Mouse (Mus musculus) limb, embryonic 11.5 days (tissue): Measurements from ENCODE around the gene Rftn2. TPM values are rescaled to one million over a fixed set of nuclear protein-coding genes. Genes with fewer than 3 reads are reported as not detected.
A peak's percentile ranks its signal among the peaks of the same experiment; 100 is the strongest.

ENCODE experiments used
- ATAC-seq: fragments of 200-750 bp; cut with Nextera tagmentation; 2 replicates; pipeline ENCODE4 v1.8.0; 2017; ENCODE audit warnings: low read depth; ENCODE audit not compliant: insufficient number of reproducible peaks, low FRiP score, low TSS enrichment
- DNase-seq: peaks from one replicate; pipeline ENCODE4 v3.0.0-alpha.2; 2015; ENCODE audit warnings: low spot score
- H3K27ac ChIP-seq: fragments of 300-500 bp; sonication (generic); replicated peaks from 2 replicates; pipeline ENCODE4 v1.5.1; 2014; ENCODE audit warnings: low read depth, mild to moderate bottlenecking, low read length
- H3K27me3 ChIP-seq: fragments of 300-500 bp; sonication (generic); 2 replicates; pipeline ENCODE4 v1.6.1; 2014; ENCODE audit warnings: mild to moderate bottlenecking, low read length, mixed read lengths; ENCODE audit not compliant: control insufficient read depth, insufficient read depth
- H3K36me3 ChIP-seq: fragments of 300-500 bp; sonication (generic); 2 replicates; pipeline ENCODE4 v1.6.1; 2014; ENCODE audit warnings: mild to moderate bottlenecking, low read length, moderate library complexity, mixed read lengths; ENCODE audit not compliant: control insufficient read depth, insufficient read depth
- H3K4me1 ChIP-seq: fragments of 300-500 bp; sonication (generic); 2 replicates; pipeline ENCODE4 v1.6.1; 2014; ENCODE audit warnings: low read length, mixed read lengths; ENCODE audit not compliant: control insufficient read depth, insufficient read depth
- H3K4me2 ChIP-seq: fragments of 300-500 bp; sonication (generic); 2 replicates; pipeline ENCODE4 v1.6.1; 2014; ENCODE audit warnings: low read depth, mild to moderate bottlenecking, moderate library complexity; ENCODE audit not compliant: severe bottlenecking
- H3K4me3 ChIP-seq: fragments of 300-500 bp; sonication (generic); 2 replicates; pipeline ENCODE4 v1.5.1; 2014; ENCODE audit warnings: low read depth, low read length
- H3K9ac ChIP-seq: fragments of 300-500 bp; sonication (generic); 2 replicates; pipeline ENCODE4 v1.6.1; 2014; ENCODE audit warnings: mild to moderate bottlenecking, low read length
- H3K9me3 ChIP-seq: fragments of 300-500 bp; sonication (generic); 2 replicates; pipeline ENCODE4 v1.6.1; 2016; ENCODE audit warnings: low read length; ENCODE audit not compliant: control insufficient read depth
- whole genome bisulfite sequencing: fragments of 180-500 bp; shearing (Covaris S2); extraction: QIAGEN DNeasy Blood & Tissue Kit; methylation state at CpG from one replicate; pipeline ENCODE4 v1.1.7; 2014; 5-methylcytosine and 5-hydroxymethylcytosine counted together
- polyA plus RNA-seq: library from polyadenylated mRNA; unstranded; fragments of >200 nt; fragmentation: Nextera tagmentation; extraction: Ambion mirVana; gene quantifications from 2 replicates; pipeline ENCODE4 v1.2.1, GENCODE M21; 2014

Gene Rftn2
- polyA plus RNA-seq, 1 experiment from 2014 or later = 30.0 TPM

DNA sequence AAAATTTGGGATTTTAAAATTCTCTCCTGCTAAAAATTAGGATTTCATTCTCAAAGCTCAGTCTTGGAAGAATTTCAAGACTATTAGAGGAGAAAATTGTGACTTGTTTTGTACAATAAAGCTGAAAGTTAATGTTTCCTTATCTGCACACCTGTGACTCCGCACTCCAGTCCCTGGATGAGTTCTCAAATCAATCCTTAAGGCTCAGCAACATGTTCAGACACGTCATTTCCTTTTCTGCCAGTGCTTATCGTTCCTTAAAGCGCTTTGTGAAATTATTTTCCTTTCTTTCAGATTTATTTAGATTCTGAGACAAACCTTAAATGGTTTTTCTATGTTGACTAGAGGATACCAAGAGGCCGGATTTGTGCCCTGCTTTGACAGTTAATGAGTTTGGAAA, 9.9 kb upstream of the Rftn2 start:
- H3K27me3 ChIP-seq = no peaks in the 10 kb centered on the region
- no peaks in the 10 kb centered on the region for H3K9me3 ChIP-seq
- peak overlapping the region; percentile 13; the same call in 1 of the 2 replicates for H3K9ac ChIP-seq
- peak overlapping the region; percentile 84 for H3K4me3 ChIP-seq
- DNase-seq (no peak), ATAC-seq (no peak)
- no peak overlapping the region for H3K27ac ChIP-seq
- 42% methylated on average over 5 of the region's 5 CpGs for WGBS
- peak overlapping the region; percentile 79 for H3K4me2 ChIP-seq
- H3K36me3 ChIP-seq = no peaks in the 10 kb centered on the region
- H3K4me1 ChIP-seq = peaks cover 12% of the 10 kb centered on the region

DNA sequence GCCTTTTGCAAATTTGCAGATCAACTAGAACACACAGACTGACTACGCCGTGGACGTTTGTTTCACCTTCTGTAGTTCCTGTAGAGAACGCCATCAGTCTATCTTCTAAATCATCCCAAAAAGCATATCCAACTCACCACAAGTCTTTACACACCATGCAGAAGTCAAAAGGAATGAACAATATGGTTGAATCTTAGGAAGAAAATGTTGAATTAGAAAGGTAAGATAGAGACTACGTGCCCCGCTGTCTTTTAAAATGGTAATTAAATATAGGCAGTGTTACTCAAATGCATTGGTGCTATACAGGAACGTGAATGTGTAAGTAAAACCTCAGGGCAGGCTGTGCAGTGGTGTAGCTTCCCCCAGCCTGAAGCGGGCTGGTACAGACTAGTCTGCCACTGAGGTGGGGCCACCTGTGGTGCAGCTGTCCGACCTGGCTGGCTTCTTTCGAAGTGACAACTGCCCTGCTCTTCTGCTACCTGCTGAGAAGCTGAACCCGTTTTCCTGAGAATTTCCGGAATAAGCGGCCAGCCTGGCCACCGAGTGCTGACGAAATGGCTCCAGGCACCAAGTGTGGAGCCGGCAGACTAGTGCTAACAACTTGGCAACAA, 8.4 kb upstream of the Rftn2 start:
- Histone ChIP-seq H3K36me3 (no peaks in the 10 kb centered on the region), H3K27me3 (no peaks in the 10 kb centered on the region), H3K9ac (no peak overlapping the region), H3K27ac (no peak overlapping the region), H3K9me3 (no peaks in the 10 kb centered on the region), H3K4me1 (peaks cover 12% of the 10 kb centered on the region), H3K4me3 (no peak overlapping the region), H3K4me2 (no peak overlapping the region)
- ATAC-seq = no peak
- WGBS = 51% methylated on average over 16 of the region's 16 CpGs
- no peak for DNase-seq

DNA sequence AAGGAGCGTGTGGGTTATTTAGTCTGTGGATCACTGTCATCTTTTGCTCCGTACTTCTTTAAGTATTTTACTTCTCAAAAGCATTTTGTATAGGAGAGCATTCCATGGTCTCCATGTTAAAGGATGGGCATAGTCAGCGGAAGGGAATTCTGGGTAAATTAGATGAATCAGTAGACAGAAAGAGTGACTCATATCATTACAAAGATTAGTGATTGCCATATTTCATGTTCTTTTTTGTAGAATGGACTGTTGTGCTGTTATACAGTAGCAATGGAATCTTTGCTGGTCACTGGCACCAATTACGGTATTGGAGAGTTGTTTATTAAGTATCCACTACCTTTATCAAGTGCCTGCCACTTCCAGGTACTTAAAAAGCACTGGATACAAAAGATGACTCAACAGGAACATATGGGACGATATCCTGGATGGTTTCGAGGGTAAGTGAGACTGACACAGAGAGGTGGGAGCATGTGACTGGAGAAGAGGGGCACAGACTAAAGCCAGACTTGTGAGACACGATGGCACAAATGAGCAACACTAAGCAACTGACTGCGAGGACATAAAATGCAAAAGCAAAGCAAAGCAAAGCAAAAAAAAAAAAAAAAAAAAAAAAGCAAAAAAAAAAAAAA, 1.8 kb upstream of the Rftn2 start:
- no peak for DNase-seq
- no peaks in the 10 kb centered on the region for H3K36me3 ChIP-seq
- H3K4me2 ChIP-seq = no peak overlapping the region
- H3K4me3 ChIP-seq = no peak overlapping the region
- no peak overlapping the region for H3K9ac ChIP-seq
- ATAC-seq = no peak
- 0 out of 2 replicates have a peak, but pooled peaks cover 3% of the 10 kb centered on the region for H3K4me1 ChIP-seq
- no peaks in the 10 kb centered on the region for H3K27me3 ChIP-seq
- H3K9me3 ChIP-seq = no peaks in the 10 kb centered on the region
- WGBS = 85% methylated on average over 8 of the region's 8 CpGs
- H3K27ac ChIP-seq = no peak overlapping the region

DNA sequence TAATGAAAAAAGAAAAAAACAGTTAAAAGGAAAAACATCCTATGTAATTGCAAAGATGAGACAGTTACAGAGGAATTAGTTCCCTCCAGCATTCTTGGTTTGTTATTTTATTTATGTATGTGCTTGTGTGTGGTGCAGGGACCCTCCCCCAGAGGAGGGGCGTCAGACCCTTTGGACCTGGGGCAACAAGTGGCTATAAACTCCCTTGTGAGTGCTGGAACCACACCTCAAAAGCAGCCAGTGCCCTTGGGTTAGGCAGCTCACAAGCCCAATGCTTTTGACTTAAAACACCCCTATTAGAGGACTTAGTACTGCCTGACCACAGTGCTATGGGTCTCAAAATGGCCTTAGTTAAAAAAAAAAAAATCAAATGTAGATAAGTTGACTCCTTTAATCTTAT, 794 bp upstream of the Rftn2 start:
- no peak for DNase-seq

DNA sequence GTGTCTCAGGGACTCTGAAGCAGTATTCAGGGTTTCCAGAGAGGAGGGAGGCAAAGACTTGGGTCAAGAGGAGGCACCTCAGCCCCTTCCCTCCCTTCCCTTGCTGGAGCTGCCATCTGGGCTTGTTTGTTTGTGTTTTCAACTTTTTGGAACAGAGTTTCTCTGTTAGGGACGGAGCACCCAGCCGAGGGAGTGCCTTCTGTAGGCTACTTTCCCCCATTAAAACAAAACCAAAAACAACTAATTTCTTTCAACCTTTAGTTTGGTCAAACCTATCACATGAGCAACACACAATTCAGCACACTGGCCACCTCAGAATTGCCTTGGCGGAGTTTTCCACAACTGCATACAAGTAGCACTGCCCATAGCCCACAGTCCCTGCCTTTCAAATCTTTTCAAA, 1.2 kb downstream of the Rftn2 start:
- WGBS = 25% methylated on average over 3 of the region's 3 CpGs
- Histone ChIP-seq H3K27ac (peak overlapping the region; percentile 80), H3K36me3 (no peaks in the 10 kb centered on the region), H3K4me2 (peak overlapping the region; percentile 53), H3K9me3 (no peaks in the 10 kb centered on the region), H3K4me1 (0 out of 2 replicates have a peak, but pooled peaks cover 5% of the 10 kb centered on the region), H3K4me3 (peak overlapping the region; percentile 54), H3K9ac (peak overlapping the region; percentile 58), H3K27me3 (no peaks in the 10 kb centered on the region)
- ATAC-seq (no peak), DNase-seq (peak; percentile 48)

More for the DNA sequence above, 794 bp upstream of the Rftn2 start:
- no peak overlapping the region for H3K4me3 ChIP-seq
- no peak for ATAC-seq
- H3K9me3 ChIP-seq = no peaks in the 10 kb centered on the region
- WGBS = 17% methylated on average over 1 of the region's 1 CpGs
- no peaks in the 10 kb centered on the region for H3K27me3 ChIP-seq
- H3K27ac ChIP-seq = no peak overlapping the region
- no peak overlapping the region for H3K9ac ChIP-seq
- H3K4me1 ChIP-seq = 0 out of 2 replicates have a peak, but pooled peaks cover 5% of the 10 kb centered on the region
- no peaks in the 10 kb centered on the region for H3K36me3 ChIP-seq
- no peak overlapping the region for H3K4me2 ChIP-seq

DNA sequence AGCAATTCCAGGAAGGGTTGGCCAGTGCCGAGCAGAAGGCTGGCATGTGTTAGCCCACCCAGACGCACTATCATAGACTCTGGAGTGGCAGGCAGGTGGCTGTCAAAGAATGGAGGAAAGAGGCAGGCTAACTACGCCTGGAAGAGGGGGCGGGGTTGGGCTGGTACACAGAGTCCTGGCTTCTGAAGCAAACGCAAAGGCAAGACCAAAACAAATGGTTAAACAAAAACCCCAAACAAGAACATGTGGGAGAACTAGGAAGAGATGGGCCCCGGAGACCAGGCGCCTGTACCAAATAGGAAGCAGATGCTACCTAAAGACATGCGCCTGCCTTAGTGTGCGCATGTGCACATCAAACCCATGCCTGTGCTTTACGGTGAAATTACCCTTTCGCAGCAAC, 2.5 kb downstream of the Rftn2 start:
- no peaks in the 10 kb centered on the region for H3K9me3 ChIP-seq
- H3K27ac ChIP-seq = peak overlapping the region; percentile 50
- H3K4me2 ChIP-seq = peak overlapping the region; percentile 53
- peak overlapping the region; percentile 54 for H3K4me3 ChIP-seq
- no peaks in the 10 kb centered on the region for H3K27me3 ChIP-seq
- peak; percentile 62 for DNase-seq
- ATAC-seq = peak; percentile 27
- 22% methylated on average over 11 of the region's 11 CpGs for WGBS
- H3K36me3 ChIP-seq = no peaks in the 10 kb centered on the region
- 0 out of 2 replicates have a peak, but pooled peaks cover 5% of the 10 kb centered on the region for H3K4me1 ChIP-seq
- 0 out of 2 replicates have a peak overlapping the region, but pooled peaks have one; percentile 34 for H3K9ac ChIP-seq

DNA sequence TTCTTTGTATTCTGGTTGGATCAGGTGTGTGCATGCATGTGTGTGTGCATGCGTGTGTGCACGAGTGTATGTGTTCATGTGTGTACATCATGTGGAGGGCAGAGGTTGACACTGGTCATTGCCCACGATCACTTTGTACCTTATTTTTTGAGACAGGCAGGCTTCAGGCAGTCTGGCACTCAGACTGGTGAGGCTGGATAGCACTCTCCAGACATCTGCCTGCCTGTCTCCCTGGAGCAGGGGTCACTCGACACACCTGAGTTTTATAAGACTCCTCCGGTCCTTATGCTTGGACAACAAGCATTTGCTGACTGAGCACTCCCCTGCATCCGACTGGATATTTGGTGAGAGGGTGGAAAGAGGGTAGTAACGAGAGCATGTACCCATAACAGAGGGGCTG, 3.6 kb downstream of the Rftn2 start:
- Histone ChIP-seq H3K9me3 (no peaks in the 10 kb centered on the region), H3K27me3 (no peaks in the 10 kb centered on the region), H3K9ac (no peak overlapping the region), H3K4me3 (no peak overlapping the region), H3K27ac (no peak overlapping the region), H3K36me3 (no peaks in the 10 kb centered on the region), H3K4me1 (0 out of 2 replicates have a peak, but pooled peaks cover 5% of the 10 kb centered on the region), H3K4me2 (no peak overlapping the region)
- peak; percentile 18 for DNase-seq
- no peak for ATAC-seq
- WGBS = 86% methylated on average over 7 of the region's 7 CpGs

DNA sequence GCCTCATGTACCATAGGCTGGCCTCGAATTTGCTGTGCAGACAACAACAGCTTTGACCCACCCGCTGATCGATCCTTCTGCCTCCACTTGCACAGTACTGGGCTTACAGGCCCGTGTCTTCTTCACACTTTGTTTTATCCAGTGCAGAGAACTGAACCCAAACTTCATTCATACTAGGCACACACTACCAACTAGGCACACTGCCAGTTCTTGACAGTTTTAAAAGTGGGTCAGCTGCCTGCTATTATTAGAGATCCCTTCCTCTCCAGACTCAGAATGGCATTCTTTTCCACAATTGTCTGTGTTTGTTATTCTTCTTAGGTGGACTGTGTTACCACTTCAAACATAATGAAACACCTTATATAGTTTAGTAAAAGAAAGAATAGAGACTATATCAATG, 5.2 kb downstream of the Rftn2 start:
- H3K4me2 ChIP-seq = no peak overlapping the region
- no peak for DNase-seq
- ATAC-seq = no peak
- no peak overlapping the region for H3K27ac ChIP-seq
- H3K27me3 ChIP-seq = no peaks in the 10 kb centered on the region
- no peak overlapping the region for H3K4me3 ChIP-seq
- H3K4me1 ChIP-seq = peaks cover 15% of the 10 kb centered on the region
- WGBS = 88% methylated on average over 4 of the region's 4 CpGs
- no peaks in the 10 kb centered on the region for H3K9me3 ChIP-seq
- no peak overlapping the region for H3K9ac ChIP-seq
- H3K36me3 ChIP-seq = no peaks in the 10 kb centered on the region
